Mouse (Mus musculus): ENCODE measurements around the gene Itga8. TPM values are rescaled to one million over a fixed set of nuclear protein-coding genes. Genes with fewer than 3 reads are reported as not detected.
A peak's percentile ranks its signal among the peaks of the same experiment; 100 is the strongest.

Itga8 gene
- polyA plus RNA-seq, 1 experiment from 2014 or later, result 36.7 TPM

DNA sequence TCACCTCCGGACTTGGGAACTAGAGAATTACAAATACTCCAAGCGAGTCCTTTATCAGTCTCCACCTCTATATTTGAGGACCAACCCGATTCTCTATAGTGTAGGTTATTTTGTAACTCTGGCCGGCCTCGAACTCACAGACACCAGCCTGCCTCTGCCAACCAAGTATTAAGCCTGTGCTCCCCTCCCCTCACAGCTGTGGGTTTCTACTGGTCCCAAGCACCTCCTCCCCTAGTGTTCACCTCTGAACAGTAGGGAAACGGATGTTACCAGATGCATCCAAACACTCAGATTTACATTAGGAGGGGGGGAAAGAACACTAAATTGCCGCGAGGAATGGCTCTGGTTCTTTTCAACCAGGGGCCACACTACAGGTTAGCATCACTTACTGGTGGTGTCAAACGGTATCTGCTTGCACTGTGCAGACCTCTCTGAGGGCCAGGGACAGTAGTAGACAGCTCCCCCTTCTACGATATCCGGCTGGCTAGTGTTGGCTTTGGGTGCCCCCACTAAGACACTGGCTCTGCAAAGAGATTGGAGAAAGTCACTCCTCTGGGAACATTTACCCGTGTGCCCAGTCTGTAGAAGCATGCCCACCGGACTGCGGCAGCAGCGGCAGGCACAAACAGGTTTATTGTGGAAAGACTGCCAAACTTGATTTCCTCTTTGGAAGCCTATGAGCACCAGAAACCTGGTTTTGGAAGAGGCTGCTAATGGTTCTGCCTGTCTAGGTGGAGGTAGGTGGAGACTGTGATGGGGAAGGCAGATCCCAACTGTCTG lies 1.1 kb downstream of the Itga8 start:
- Histone ChIP-seq H3K4me1 (replicated peaks; ENCODE audit: control insufficient read depth, insufficient read depth, low read length) (peaks cover 4% of the 10 kb centered on the region), H3K4me2 (ENCODE audit: low read depth, low read length) (peak overlapping the region; percentile 84), H3K27ac (ENCODE audit: low read length) (peak overlapping the region; percentile 47), H3K36me3 (ENCODE audit: control insufficient read depth, insufficient read depth, low read length) (no peaks in the 10 kb centered on the region), H3K27me3 (ENCODE audit: control insufficient read depth, insufficient read depth, low read depth, low read length) (peaks cover 6% of the 10 kb centered on the region; the same call in 1 of the 2 replicates), H3K9me3 (ENCODE audit: control insufficient read depth, low read length) (no peaks in the 10 kb centered on the region), H3K4me3 (ENCODE audit: low read length) (peak overlapping the region; percentile 74), H3K9ac (ENCODE audit: low read length) (peak overlapping the region; percentile 82)
- ATAC-seq (ENCODE audit: low read depth), result no peak
- WGBS, result 37% methylated on average over 15 of the region's 15 CpGs

DNA sequence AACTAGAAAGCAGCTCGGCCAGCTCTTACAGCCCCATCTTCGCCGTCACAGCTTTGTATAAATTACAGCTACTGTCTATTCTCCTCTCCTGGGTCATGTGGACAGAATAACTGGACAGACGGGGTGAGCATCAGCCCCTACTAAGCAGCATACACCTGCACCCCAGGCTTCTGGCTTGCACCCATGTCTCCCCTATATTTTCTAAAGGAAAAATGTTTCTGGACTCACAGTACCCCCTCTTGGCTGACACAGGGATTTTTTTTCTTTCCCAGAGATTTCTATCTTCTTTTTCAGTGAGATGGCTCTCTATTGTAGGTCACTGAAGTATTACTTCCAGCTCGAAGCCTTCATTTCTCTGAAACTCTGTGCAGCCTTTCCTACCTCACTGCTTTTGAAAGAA lies 4.4 kb downstream of the Itga8 start:
- 77% methylated on average over 5 of the region's 5 CpGs for WGBS

DNA sequence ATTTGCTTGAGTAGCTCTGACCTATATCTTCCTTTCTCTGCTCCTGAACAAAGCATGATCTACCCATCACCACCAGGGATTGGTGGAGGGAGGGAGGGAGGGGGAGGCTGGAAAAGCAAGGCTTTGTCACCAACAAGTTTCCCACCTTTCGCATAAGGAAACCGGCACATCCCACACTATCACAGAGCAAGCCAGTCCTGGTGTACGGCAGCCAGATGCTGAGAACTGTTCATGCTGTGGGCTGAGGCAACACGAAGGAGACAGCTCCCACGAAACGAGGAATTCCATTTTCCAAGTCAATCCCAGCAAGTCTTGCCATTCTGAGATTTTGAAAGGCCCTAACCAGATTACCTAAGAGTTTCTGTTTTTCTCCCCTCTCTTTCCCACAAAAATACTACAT lies 6.6 kb downstream of the Itga8 start:
- Histone ChIP-seq H3K9me3 (ENCODE audit: control insufficient read depth, low read length) (no peaks in the 10 kb centered on the region), H3K27ac (ENCODE audit: low read length) (no peak overlapping the region), H3K27me3 (ENCODE audit: control insufficient read depth, insufficient read depth, low read depth, low read length) (no peaks in the 10 kb centered on the region), H3K4me1 (replicated peaks; ENCODE audit: control insufficient read depth, insufficient read depth, low read length) (peaks cover 9% of the 10 kb centered on the region), H3K4me3 (ENCODE audit: low read length) (no peak overlapping the region), H3K4me2 (ENCODE audit: low read depth, low read length) (no peak overlapping the region), H3K9ac (ENCODE audit: low read length) (no peak overlapping the region), H3K36me3 (ENCODE audit: control insufficient read depth, insufficient read depth, low read length) (no peaks in the 10 kb centered on the region)
- ATAC-seq (ENCODE audit: low read depth), result no peak
- 89% methylated on average over 6 of the region's 6 CpGs for WGBS

More for the DNA sequence above, 4.4 kb downstream of the Itga8 start:
- no peak for ATAC-seq (ENCODE audit: low read depth)
- Histone ChIP-seq H3K27me3 (ENCODE audit: control insufficient read depth, insufficient read depth, low read depth, low read length) (peaks cover 6% of the 10 kb centered on the region; the same call in 1 of the 2 replicates), H3K36me3 (ENCODE audit: control insufficient read depth, insufficient read depth, low read length) (no peaks in the 10 kb centered on the region), H3K4me3 (ENCODE audit: low read length) (no peak overlapping the region), H3K4me1 (replicated peaks; ENCODE audit: control insufficient read depth, insufficient read depth, low read length) (peaks cover 9% of the 10 kb centered on the region), H3K9ac (ENCODE audit: low read length) (no peak overlapping the region), H3K9me3 (ENCODE audit: control insufficient read depth, low read length) (no peaks in the 10 kb centered on the region), H3K27ac (ENCODE audit: low read length) (no peak overlapping the region), H3K4me2 (ENCODE audit: low read depth, low read length) (no peak overlapping the region)

DNA sequence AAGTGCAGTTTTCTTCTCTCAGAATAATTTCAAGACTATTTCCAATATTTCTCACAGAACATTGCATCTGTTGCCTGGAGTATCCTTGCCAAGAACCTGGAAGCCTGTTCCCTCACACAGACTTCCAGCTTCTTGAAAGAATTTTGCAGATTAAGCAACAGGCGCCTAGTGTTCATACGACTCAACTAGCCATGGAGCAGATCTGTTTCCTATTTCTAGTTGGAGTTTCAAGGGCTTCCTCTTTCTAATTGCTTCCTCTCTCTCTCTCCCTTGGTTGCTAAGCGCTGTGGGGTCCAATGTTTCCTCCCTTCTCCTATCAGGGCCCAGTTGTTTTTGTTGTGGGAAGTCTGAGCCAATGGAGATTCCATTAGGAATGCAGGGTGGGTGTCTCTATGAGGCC lies 7.7 kb downstream of the Itga8 start:
- 0 out of 2 replicates have a peak overlapping the region, but pooled peaks have one; percentile 6 for H3K4me2 ChIP-seq (ENCODE audit: low read depth, low read length)
- H3K9ac ChIP-seq (ENCODE audit: low read length), result no peak overlapping the region
- peak; percentile 52 for ATAC-seq (ENCODE audit: low read depth)
- H3K36me3 ChIP-seq (ENCODE audit: control insufficient read depth, insufficient read depth, low read length), result no peaks in the 10 kb centered on the region
- H3K27ac ChIP-seq (ENCODE audit: low read length), result no peak overlapping the region
- no peaks in the 10 kb centered on the region for H3K9me3 ChIP-seq (ENCODE audit: control insufficient read depth, low read length)
- H3K4me1 ChIP-seq (replicated peaks; ENCODE audit: control insufficient read depth, insufficient read depth, low read length), result peaks cover 9% of the 10 kb centered on the region
- 50% methylated on average over 3 of the region's 3 CpGs for WGBS
- no peak overlapping the region for H3K4me3 ChIP-seq (ENCODE audit: low read length)
- no peaks in the 10 kb centered on the region for H3K27me3 ChIP-seq (ENCODE audit: control insufficient read depth, insufficient read depth, low read depth, low read length)

DNA sequence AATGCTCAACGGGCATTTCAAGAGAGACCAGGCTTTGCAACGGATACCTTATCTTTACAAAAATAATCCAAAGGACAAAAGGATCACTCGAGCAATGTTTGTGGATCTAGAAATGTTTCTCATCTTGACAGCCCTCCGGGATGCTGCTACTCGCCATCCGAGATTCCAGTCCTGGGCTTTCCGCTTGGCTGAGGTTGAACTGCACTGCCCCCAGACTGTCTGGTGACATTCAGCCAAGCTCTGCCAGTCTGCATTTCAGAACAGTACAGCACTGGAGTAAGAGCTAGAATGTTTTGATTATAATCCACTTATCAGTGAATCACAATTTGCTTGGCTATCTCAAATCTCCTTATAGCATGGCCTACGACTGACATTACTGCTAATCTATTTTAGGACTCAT lies 8.3 kb downstream of the Itga8 start:
- H3K36me3 ChIP-seq (ENCODE audit: control insufficient read depth, insufficient read depth, low read length), result no peaks in the 10 kb centered on the region
- H3K27me3 ChIP-seq (ENCODE audit: control insufficient read depth, insufficient read depth, low read depth, low read length), result no peaks in the 10 kb centered on the region
- no peak for ATAC-seq (ENCODE audit: low read depth)
- H3K9me3 ChIP-seq (ENCODE audit: control insufficient read depth, low read length), result no peaks in the 10 kb centered on the region
- peaks cover 9% of the 10 kb centered on the region for H3K4me1 ChIP-seq (replicated peaks; ENCODE audit: control insufficient read depth, insufficient read depth, low read length)
- no peak overlapping the region for H3K27ac ChIP-seq (ENCODE audit: low read length)
- WGBS, result 57% methylated on average over 8 of the region's 8 CpGs
- no peak overlapping the region for H3K4me2 ChIP-seq (ENCODE audit: low read depth, low read length)
- no peak overlapping the region for H3K9ac ChIP-seq (ENCODE audit: low read length)
- no peak overlapping the region for H3K4me3 ChIP-seq (ENCODE audit: low read length)

DNA sequence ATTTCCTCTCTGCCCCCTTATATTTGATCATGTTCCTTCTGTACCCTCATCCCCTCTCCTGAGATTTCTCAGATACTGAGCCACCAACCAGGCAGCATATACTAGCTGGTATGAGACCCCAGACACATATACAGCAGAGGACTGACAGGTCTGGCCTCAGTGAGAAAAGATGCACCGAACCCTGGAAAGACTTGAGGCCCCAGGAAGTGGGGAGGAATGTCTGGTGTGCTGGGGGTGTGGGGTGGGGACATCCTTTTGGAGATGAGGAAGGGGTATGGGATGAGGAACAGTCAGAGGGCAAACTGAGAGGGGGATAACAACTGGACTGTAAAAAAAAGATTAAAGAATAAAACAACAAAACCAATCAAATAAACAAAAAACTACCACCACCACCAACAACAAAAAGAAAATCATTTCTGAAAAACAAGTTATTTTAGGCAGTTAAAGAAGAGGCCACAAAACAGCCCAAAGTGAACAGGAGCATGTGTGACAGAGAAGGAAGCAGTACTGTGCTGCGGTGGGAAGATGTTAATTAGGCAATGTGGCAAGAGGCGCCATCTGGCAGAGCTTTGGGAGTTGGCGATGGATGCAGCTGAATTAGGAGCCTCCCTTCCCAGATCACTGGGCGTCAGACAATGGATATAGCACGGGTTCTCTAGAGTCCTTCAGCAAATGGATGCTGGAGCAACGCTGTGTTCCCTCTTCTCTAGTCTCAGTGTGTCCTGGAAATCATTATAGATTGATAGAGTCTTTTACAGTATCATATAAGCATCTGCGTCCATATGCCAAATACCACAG lies 9.5 kb downstream of the Itga8 start:
- Histone ChIP-seq H3K4me3 (ENCODE audit: low read length) (no peak overlapping the region), H3K4me1 (replicated peaks; ENCODE audit: control insufficient read depth, insufficient read depth, low read length) (peaks cover 9% of the 10 kb centered on the region), H3K9ac (ENCODE audit: low read length) (no peak overlapping the region), H3K9me3 (ENCODE audit: control insufficient read depth, low read length) (no peaks in the 10 kb centered on the region), H3K4me2 (ENCODE audit: low read depth, low read length) (no peak overlapping the region), H3K27ac (ENCODE audit: low read length) (no peak overlapping the region), H3K36me3 (ENCODE audit: control insufficient read depth, insufficient read depth, low read length) (no peaks in the 10 kb centered on the region), H3K27me3 (ENCODE audit: control insufficient read depth, insufficient read depth, low read depth, low read length) (no peaks in the 10 kb centered on the region)
- ATAC-seq (ENCODE audit: low read depth), result no peak
- 61% methylated on average over 8 of the region's 8 CpGs for WGBS

DNA sequence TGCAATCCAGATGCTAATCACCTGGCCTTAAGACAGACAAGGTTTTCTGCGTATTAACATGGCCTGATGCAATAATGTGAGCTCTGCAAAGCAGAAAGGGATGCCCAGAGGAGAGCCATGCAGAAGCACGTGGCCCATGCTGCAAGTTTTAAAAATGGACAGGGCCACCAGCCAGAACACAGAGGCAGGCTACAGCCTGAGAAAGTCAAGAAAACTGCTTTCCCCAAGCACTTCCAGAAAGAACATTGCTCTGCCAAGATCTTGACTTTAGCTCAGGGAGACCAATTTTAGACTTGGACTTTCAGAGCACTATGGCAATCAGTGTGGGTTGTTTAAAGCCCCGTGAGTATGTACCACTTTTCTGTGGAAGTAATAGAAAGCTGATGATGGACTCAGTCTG lies 11.5 kb downstream of the Itga8 start:
- no peaks in the 10 kb centered on the region for H3K36me3 ChIP-seq (ENCODE audit: control insufficient read depth, insufficient read depth, low read length)
- no peak overlapping the region for H3K4me2 ChIP-seq (ENCODE audit: low read depth, low read length)
- H3K9me3 ChIP-seq (ENCODE audit: control insufficient read depth, low read length), result no peaks in the 10 kb centered on the region
- ATAC-seq (ENCODE audit: low read depth), result no peak
- H3K9ac ChIP-seq (ENCODE audit: low read length), result no peak overlapping the region
- H3K27me3 ChIP-seq (ENCODE audit: control insufficient read depth, insufficient read depth, low read depth, low read length), result no peaks in the 10 kb centered on the region
- no peak overlapping the region for H3K27ac ChIP-seq (ENCODE audit: low read length)
- H3K4me3 ChIP-seq (ENCODE audit: low read length), result no peak overlapping the region
- WGBS, result 75% methylated on average over 3 of the region's 3 CpGs
- H3K4me1 ChIP-seq (replicated peaks; ENCODE audit: control insufficient read depth, insufficient read depth, low read length), result peaks cover 9% of the 10 kb centered on the region

DNA sequence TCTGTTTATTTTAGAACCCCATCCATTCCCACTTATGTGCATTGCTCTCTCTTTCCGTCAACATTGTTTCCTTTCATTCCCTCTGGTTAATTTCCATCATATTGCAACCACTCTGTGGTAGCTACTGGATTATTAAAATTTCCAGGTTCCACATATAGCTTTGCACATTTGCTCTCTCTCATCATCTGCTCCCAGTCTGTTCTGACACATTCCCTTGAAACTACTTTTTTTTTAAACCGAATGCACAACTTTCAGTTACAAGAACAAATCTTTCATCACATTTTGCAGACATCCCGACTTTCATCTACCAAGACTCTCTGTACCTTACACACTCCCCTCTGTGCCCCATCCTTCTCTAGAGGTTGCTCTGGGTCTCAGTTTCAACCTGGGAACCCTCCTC lies 13.9 kb downstream of the Itga8 start:
- H3K36me3 ChIP-seq (ENCODE audit: control insufficient read depth, insufficient read depth, low read length), result no peaks in the 10 kb centered on the region

DNA sequence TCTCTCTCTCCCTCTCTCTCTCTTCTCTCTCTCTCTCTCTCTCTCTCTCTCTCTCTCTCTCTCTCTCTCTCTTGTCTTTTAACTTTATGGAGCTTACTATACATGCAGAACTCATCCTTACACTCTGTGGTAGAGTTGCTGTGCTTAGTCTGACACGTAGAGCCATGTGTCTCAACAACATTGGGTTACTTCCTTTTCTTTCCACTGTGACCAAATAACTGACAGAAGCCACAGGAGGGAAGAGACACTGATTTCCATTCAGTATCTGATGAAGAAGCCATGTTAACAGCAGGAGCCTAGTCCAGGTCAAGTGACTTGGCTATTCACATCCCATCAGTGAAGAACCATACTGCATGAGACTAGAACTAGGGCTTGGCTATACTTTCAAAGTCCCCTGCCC lies 21.1 kb downstream of the Itga8 start:
- Histone ChIP-seq H3K27me3 (ENCODE audit: control insufficient read depth, insufficient read depth, low read depth, low read length) (no peaks in the 10 kb centered on the region), H3K9me3 (ENCODE audit: control insufficient read depth, low read length) (no peaks in the 10 kb centered on the region), H3K9ac (ENCODE audit: low read length) (no peak overlapping the region), H3K4me2 (ENCODE audit: low read depth, low read length) (no peak overlapping the region), H3K27ac (ENCODE audit: low read length) (no peak overlapping the region), H3K4me1 (replicated peaks; ENCODE audit: control insufficient read depth, insufficient read depth, low read length) (no peaks in the 10 kb centered on the region), H3K36me3 (ENCODE audit: control insufficient read depth, insufficient read depth, low read length) (no peaks in the 10 kb centered on the region), H3K4me3 (ENCODE audit: low read length) (no peak overlapping the region)
- ATAC-seq (ENCODE audit: low read depth), result no peak
- WGBS, result 79% methylated on average over 1 of the region's 1 CpGs

More for the DNA sequence above, 13.9 kb downstream of the Itga8 start:
- Histone ChIP-seq H3K9me3 (ENCODE audit: control insufficient read depth, low read length) (no peaks in the 10 kb centered on the region), H3K4me2 (ENCODE audit: low read depth, low read length) (no peak overlapping the region), H3K27ac (ENCODE audit: low read length) (no peak overlapping the region), H3K4me1 (replicated peaks; ENCODE audit: control insufficient read depth, insufficient read depth, low read length) (no peaks in the 10 kb centered on the region; the same call in 1 of the 2 replicates), H3K4me3 (ENCODE audit: low read length) (no peak overlapping the region), H3K9ac (ENCODE audit: low read length) (no peak overlapping the region), H3K27me3 (ENCODE audit: control insufficient read depth, insufficient read depth, low read depth, low read length) (no peaks in the 10 kb centered on the region)
- WGBS, result 75% methylated on average over 3 of the region's 3 CpGs
- no peak for ATAC-seq (ENCODE audit: low read depth)

Data from lung, embryonic 16.5 days (tissue).